Mouse (Mus musculus): ENCODE results near the gene Gm28635.

DNA sequence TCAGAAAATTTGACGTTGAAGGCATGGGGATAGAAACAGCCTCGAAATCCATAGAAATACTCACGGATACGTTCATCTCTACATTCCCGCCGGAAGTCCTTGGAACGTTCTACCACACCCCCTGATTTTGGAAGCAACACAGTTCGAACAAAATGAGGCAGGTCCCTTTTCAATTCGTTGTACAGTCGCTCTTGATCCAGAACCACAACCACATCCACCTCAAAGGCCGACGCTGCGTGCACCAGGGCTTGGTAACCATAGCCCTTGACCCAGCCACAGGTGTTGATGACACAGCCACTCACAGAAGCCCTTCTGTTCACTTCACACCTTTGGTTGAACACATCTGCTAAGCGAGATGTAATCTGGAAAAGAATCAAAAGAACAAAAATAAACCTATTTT is 46.0 kb upstream of the Gm28635 start:
- no peak for TF ChIP-seq CTCF (IDR thresholded peaks at IDR 0.05; ENCODE audit: borderline replicate concordance, control insufficient read depth, extremely low read depth, insufficient read depth, low read length, poor library complexity)
- TF ChIP-seq POLR2A (IDR thresholded peaks at IDR 0.05; ENCODE audit: control insufficient read depth, extremely low read depth, insufficient read depth, low read length, poor library complexity): no peak
